Mouse (Mus musculus) lung, adult 2 months (tissue): ENCODE results near the gene Elmsan1. TPM values are rescaled to one million over a fixed set of nuclear protein-coding genes. Genes with fewer than 3 reads are reported as not detected.

Source experiments
- DNase-seq: peaks from one replicate; pipeline ENCODE4 v3.0.0; 2022
- H3K4me1 ChIP-seq: fragments of 200-500 bp; 2 replicates; pipeline ENCODE4 v1.6.1; 2011; ENCODE audit warnings: low read length; ENCODE audit not compliant: control insufficient read depth, insufficient read depth
- H3K4me3 ChIP-seq: fragments of 200-500 bp; replicated peaks from 2 replicates; pipeline ENCODE3; 2011; ENCODE audit warnings: low read depth, mild to moderate bottlenecking, control low read depth, low read length; ENCODE audit errors: extremely low read depth
- CTCF ChIP-seq: fragments of 200-500 bp; IDR thresholded peaks from 2 replicates; pipeline ENCODE4 v1.5.1; 2011; ENCODE audit warnings: mild to moderate bottlenecking, low read length, control low read depth; ENCODE audit not compliant: insufficient read depth
- POLR2A ChIP-seq: fragments of 200-500 bp; IDR thresholded peaks from 2 replicates; pipeline ENCODE4 v1.6.1; 2011; ENCODE audit warnings: low read depth, mild to moderate bottlenecking, control low read depth, low read length, borderline replicate concordance; ENCODE audit errors: extremely low read depth
- WGBS: fragments of 180-500 bp; shearing (Covaris S2); methylation state at CpG from one replicate; pipeline ENCODE4 v1.1.7; 2018; 5-methylcytosine and 5-hydroxymethylcytosine counted together
- polyA plus RNA-seq: library from polyadenylated mRNA; depleted of rRNA; stranded (reverse); fragments of >200 nt; gene quantifications from 2 replicates; pipeline ENCODE4 v1.2.3, GENCODE M21; 2012

Gene Elmsan1
- polyA plus RNA-seq, 1 experiment, result 26.5 TPM

DNA sequence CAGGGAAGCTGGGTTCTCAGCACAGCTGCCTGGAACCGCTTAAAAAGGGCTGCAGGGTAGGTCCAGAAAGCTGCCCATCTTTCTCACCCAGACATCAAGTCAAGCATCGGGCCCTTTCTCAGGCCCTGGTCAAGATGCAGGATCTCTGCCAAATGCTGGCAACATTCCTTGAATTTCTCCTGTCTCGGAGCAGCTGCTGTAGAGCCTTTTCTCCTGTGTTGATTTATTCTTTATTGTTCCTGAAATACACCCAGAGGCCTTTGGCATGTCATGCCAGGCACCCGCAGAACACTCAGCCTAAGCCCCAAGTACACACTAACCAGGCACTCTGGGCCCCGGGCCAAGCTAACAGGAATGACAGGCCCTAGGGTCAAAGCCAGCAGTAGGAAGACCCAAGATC, 31.7 kb downstream of the Elmsan1 start:
- TF ChIP-seq CTCF (no peak), POLR2A (no peak)
- 25% methylated on average over 5 of the region's 5 CpGs for WGBS
- peak; percentile 81 for DNase-seq

DNA sequence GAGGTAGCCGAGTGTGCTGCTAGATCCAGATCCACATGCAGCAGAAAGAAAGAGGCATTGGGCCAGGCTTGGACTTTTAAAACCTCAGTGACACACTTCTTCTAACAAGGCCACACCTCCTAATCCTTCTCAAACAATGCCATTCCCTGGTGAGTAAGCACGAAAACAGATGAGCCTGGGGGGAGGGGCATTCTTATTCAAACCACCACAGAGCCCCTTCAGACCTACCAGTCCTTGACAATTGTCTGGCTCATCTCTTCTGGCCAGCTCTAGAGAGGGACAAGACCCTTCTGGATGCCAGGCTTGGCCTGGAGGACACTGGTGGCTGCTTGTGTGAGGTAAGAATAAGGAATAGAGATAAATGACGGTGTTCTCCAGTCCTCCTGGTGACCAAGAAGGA, 32.1 kb downstream of the Elmsan1 start:
- Histone ChIP-seq H3K4me3 (no peak overlapping the region), H3K4me1 (peaks cover 63% of the 10 kb centered on the region)
- WGBS, result 57% methylated on average over 3 of the region's 3 CpGs
- TF ChIP-seq CTCF (no peak), POLR2A (no peak)
- DNase-seq, result no peak

More for the DNA sequence above, 31.7 kb downstream of the Elmsan1 start:
- no peak overlapping the region for H3K4me3 ChIP-seq
- H3K4me1 ChIP-seq, result peaks cover 60% of the 10 kb centered on the region

DNA sequence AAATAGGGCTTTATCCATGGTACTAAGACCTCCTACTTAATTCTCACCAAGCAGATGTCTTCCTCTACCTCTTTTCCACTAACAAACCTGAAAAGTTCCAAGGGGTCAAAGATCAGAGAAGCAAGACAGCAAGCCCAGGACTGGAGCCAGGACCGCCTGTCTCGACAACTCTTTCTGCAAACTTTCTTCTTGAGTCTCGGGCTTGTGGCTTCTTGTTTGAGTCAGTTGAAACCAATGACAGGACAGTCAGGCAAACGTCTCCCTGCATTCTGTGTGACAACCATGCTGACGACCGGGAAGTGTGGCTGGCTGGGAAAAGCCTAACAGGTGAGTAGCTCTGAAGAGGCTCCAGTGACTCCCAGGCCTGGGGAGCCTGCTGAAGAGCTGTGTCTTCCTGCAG, 33.1 kb downstream of the Elmsan1 start:
- WGBS, result 51% methylated on average over 6 of the region's 6 CpGs
- DNase-seq, result no peak
- H3K4me3 ChIP-seq, result no peak overlapping the region
- TF ChIP-seq POLR2A (no peak), CTCF (no peak)
- peaks cover 66% of the 10 kb centered on the region for H3K4me1 ChIP-seq

DNA sequence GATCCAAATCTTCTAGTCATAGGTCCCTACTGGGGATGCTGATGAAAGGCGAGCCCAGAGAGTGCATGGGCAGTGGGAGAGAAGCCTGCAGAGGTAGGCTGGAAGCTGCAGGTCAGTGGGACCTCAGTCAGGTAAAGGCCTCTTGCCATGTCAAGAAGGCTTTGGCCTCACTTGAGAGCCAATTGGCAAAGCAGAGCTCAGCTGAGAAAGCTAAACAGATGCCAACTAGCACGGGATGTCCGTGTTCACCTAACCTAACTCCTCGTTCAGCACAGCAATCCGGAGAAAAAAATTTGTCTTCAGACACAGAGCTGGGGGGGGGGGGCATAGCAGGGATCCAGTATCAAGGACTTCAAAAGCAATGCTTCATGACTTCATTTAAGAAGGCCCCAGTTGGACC, 33.7 kb downstream of the Elmsan1 start:
- 63% methylated on average over 5 of the region's 5 CpGs for WGBS
- H3K4me3 ChIP-seq, result no peak overlapping the region
- peaks cover 66% of the 10 kb centered on the region for H3K4me1 ChIP-seq
- TF ChIP-seq CTCF (no peak), POLR2A (no peak)
- DNase-seq, result no peak

DNA sequence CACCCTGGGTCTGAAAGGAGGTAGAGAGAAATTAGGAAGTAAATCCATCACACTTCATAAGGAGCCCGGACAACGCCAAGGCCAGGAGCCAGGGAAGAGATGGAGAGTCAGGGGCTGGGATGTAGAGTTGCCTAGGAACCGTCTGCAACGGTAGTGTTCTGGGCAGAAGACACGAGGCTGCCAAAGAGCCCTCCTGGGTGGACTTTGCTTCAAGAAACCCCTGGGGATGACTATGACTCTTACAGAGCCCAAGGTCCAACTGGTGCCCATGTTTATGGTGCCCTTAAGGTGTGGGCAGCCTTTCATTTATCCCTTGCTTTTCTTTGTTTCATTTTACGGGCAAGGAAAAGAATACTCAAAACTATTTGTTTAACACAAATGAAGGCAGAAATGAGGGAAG, 36.7 kb downstream of the Elmsan1 start:
- DNase-seq, result no peak
- WGBS, result 62% methylated on average over 6 of the region's 6 CpGs
- Histone ChIP-seq H3K4me1 (peaks cover 59% of the 10 kb centered on the region), H3K4me3 (no peak overlapping the region)
- no peak for TF ChIP-seq POLR2A
- no peak for TF ChIP-seq CTCF

DNA sequence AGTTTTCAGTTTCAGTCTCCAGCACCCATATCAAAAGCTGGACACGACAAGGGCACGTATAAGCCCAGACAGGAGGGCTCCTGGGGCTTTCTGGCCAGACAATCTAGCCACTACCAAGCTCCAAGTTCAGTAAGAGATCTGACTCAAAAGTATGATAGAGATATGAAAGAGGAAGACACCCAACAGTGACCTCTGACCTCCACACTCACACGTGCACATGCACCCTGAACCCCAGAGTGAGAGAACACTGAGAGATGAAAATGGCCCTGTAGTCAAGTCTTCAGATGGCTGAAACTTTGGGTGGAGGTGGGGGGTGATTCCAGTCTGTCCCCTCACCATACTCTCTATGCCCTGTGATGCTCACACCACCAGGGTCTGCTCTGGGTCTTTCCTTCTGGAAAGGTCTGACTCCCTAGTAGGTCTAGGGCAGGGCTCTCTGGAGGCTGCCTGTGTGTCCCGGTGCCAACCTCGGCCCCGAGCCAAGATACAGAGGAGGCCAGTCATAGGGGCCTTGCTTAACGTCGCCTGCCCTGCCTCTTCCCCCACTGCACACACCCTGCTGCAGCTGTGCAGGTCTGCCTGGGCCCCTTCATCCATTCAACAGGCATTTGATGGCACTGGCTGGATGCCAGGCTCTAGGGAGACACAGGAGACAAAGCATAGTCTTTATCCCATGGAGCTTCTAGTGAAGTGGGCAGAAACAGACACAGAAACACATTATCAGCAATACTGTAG, 37.8 kb downstream of the Elmsan1 start:
- WGBS, result 18% methylated on average over 8 of the region's 8 CpGs
- Histone ChIP-seq H3K4me1 (peaks cover 60% of the 10 kb centered on the region), H3K4me3 (no peak overlapping the region)
- no peak for TF ChIP-seq POLR2A
- no peak for TF ChIP-seq CTCF
- DNase-seq, result peak; percentile 81

DNA sequence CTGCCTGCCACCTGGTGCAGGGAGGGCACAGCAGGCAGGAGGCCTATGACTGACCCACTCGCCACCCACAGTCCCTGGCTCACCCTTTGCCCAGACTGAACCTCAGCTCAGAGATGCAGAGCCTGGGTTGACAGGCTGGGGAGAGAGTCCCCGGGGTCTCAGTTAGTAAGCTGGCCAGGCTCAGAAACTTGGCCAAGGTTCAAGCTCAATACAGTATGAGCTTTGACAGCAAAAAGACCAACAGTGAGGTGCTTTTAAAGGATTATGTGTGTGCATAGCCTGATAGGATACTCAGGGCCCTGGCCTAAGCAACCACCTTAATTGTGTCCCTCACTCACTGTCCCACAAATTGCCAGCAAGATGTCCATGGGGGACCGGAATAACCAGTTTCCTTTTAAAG, 38.6 kb downstream of the Elmsan1 start:
- no peak for DNase-seq
- 46% methylated on average over 3 of the region's 3 CpGs for WGBS
- no peak overlapping the region for H3K4me3 ChIP-seq
- TF ChIP-seq CTCF (no peak), POLR2A (no peak)
- peaks cover 60% of the 10 kb centered on the region for H3K4me1 ChIP-seq

DNA sequence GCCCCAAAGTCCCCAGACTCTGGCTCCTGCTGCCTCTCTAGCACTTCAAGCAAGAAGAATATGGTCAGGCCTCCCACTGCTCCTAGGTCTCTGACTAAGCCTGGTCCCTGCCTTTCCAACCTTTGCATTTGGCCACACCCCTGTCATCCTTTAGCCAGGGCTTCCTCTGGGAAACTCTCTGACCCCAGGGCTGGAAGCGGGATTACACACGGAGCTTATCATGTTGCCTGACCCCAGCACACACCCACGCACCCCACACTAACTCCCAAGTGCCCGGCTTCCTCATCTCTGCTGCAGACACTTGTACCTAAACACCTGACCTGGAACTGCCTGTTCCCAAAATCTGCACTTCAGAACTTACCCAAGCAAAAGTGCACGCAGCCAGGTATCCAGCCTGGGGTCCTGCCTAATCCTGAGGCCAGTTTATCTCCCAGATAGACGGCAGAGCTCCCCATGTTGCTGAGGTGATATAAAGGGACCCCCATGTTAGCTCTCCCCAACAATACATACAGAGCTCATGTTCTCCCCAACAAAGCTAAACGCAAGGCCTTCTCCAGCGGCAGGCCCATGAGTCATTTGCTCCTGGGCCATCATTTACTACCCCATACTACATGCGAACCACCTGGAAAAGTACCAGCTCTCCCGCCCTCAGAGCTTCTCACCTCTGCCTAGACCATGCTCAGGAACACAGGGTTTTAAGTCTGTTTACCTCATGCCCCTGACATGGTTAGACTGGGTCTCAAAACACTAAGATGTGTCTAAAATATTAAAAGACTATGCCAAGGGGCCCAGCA, 39.8 kb downstream of the Elmsan1 start:
- WGBS, result 43% methylated on average over 10 of the region's 10 CpGs
- Histone ChIP-seq H3K4me3 (no peak overlapping the region), H3K4me1 (peaks cover 67% of the 10 kb centered on the region)
- TF ChIP-seq CTCF (no peak), POLR2A (no peak)
- no peak for DNase-seq

DNA sequence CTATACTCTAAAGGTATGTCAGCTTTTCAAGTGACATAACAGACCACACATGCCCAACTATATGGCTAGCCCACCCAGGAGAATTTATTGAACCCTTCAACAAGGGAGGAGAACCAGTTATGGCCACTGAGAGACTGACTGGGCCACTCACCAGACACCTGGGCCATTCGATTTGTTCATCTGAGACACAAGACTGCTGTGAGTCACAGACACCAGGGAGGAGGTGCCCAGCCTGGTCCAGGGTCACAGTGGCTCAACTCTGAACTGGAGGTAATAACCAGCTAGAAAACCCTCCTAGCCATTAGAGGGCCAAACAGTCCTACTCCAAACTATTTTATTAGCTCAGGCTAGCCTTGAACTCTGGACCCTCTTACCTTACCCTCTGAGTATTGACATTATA, 40.6 kb downstream of the Elmsan1 start:
- WGBS, result 50% methylated on average over 1 of the region's 1 CpGs

DNA sequence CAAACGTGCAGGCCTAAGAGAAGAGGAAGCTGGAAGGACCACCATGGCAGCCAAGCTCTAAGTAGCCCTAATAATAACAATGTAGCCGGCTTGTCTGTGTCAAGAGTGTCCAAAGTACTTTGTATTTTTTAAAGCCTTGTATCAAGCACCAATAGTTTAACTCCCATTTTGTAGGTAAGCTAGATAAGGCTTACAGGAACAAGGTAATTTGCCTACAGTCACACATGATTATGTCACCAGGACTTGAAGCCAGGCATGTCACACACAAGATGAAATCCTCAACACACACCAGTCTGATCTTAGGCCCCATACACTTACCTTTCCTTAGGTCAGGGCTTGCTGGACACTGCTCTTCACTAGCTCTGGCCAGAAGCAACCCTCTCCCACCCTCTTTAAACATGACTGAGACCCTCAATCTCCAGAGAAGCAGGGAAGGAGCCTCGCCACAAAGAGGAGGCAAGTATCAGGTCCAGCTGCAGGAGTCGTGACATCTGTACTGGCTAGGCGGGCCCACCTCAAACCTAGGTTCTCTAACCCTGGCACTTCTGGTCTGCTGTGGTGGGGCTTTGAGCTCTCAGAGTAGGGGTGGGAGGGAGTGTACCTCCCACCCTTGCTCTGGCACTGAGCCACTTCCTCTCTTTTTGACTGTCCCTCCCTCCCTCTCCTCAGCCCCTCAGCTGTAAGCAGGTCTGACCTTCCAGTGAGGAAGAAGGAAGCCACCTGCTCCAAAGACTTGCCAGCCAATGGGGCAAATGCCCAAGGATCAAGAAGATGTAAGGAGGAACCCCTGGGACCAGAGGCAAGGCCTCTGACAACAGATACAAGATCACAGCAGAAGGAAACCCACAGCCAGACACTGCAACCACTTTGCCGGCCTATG, 41.6 kb downstream of the Elmsan1 start:
- TF ChIP-seq CTCF, result no peak
- no peak for TF ChIP-seq POLR2A
- DNase-seq, result peak; percentile 23
- no peak overlapping the region for H3K4me3 ChIP-seq
- WGBS, result 38% methylated on average over 6 of the region's 6 CpGs
- H3K4me1 ChIP-seq, result peaks cover 73% of the 10 kb centered on the region

More for the DNA sequence above, 40.6 kb downstream of the Elmsan1 start:
- H3K4me3 ChIP-seq, result no peak overlapping the region
- TF ChIP-seq POLR2A (no peak), CTCF (no peak)
- DNase-seq, result no peak
- H3K4me1 ChIP-seq, result peaks cover 73% of the 10 kb centered on the region
